Mouse (Mus musculus): Measurements from ENCODE around the gene Prrt4.
"Not testable (repeated sequence)": the region's sequence is repeated elsewhere in the genome, so short reads cannot be mapped to it uniquely, and the experiment has no call there.

Prrt4 gene

GRCm38 (mm10) chr6:29198309-29199222, 19.2 kb upstream of the Prrt4 start:
- peak; percentile 92 for DNase-seq (ENCODE audit: low read depth, low spot score)

- no peak for DNase-seq (ENCODE audit: low read depth, low spot score)
Measured at GRCm38 (mm10) chr6:29195846-29196698, 16.7 kb upstream of the Prrt4 start.

GRCm38 (mm10) chr6:29195146-29195545, 15.8 kb upstream of the Prrt4 start:
- no peak for DNase-seq (ENCODE audit: low read depth, low spot score)

- DNase-seq (ENCODE audit: low read depth, low spot score) = no peak
Measured at GRCm38 (mm10) chr6:29193961-29194750, 14.8 kb upstream of the Prrt4 start.

GRCm38 (mm10) chr6:29187936-29188335, 8.6 kb upstream of the Prrt4 start:
- no peak for DNase-seq (ENCODE audit: low read depth, low spot score)

GRCm38 (mm10) chr6:29179843-29180242, 459 bp upstream of the Prrt4 start:
- no peak for DNase-seq (ENCODE audit: low read depth, low spot score)

GRCm38 (mm10) chr6:29177901-29178879, 1.2 kb downstream of the Prrt4 start:
- peak; percentile 20 for DNase-seq (ENCODE audit: low read depth, low spot score)

GRCm38 (mm10) chr6:29175113-29175512, 4.3 kb downstream of the Prrt4 start:
- no peak for DNase-seq (ENCODE audit: low read depth, low spot score)

- DNase-seq (ENCODE audit: low read depth, low spot score) = no peak
Measured at GRCm38 (mm10) chr6:29174368-29174767, 5.0 kb downstream of the Prrt4 start.

GRCm38 (mm10) chr6:29170952-29171388, 8.4 kb downstream of the Prrt4 start:
- DNase-seq (ENCODE audit: low read depth, low spot score) = peak; percentile 84

GRCm38 (mm10) chr6:29170063-29170921, 9.1 kb downstream of the Prrt4 start:
- DNase-seq (ENCODE audit: low read depth, low spot score) = peak; percentile 87

- no peak for DNase-seq (ENCODE audit: low read depth, low spot score)
Measured at GRCm38 (mm10) chr6:29169675-29170062, 9.7 kb downstream of the Prrt4 start.

GRCm38 (mm10) chr6:29168871-29169270, 10.5 kb downstream of the Prrt4 start:
- DNase-seq (ENCODE audit: low read depth, low spot score) = no peak

GRCm38 (mm10) chr6:29166196-29166595, 13.2 kb downstream of the Prrt4 start:
- peak; percentile 78 for DNase-seq (ENCODE audit: low read depth, low spot score)

- peak; percentile 93 for DNase-seq (ENCODE audit: low read depth, low spot score)
Measured at GRCm38 (mm10) chr6:29164314-29165244, 14.8 kb downstream of the Prrt4 start, which contains the start of gene Rbm28. Gene Rbm28 (minus strand): TSS chr6:29165006.

- DNase-seq (ENCODE audit: low read depth, low spot score) = not testable (repeated sequence)
Measured at GRCm38 (mm10) chr6:29161291-29161690, 18.1 kb downstream of the Prrt4 start.

GRCm38 (mm10) chr6:29160786-29161185, 18.6 kb downstream of the Prrt4 start:
- no peak for DNase-seq (ENCODE audit: low read depth, low spot score)

GRCm38 (mm10) chr6:29156326-29156725, 23.1 kb downstream of the Prrt4 start:
- no peak for DNase-seq (ENCODE audit: low read depth, low spot score)
